Mouse (Mus musculus) bone marrow, adult 2 months (tissue): ENCODE measurements around the gene 4930544D05Rik.

Experiments used
- CTCF ChIP-seq: fragments of 200-500 bp; IDR thresholded peaks from 2 replicates; pipeline ENCODE4 v1.5.1; 2011; ENCODE audit warnings: low read length, control low read depth; ENCODE audit not compliant: control insufficient read depth, insufficient read depth
- POLR2A ChIP-seq: fragments of 200-500 bp; IDR thresholded peaks from 2 replicates; pipeline ENCODE4 v1.6.1; 2011; ENCODE audit warnings: low read depth, mild to moderate bottlenecking, control low read depth, low read length, borderline replicate concordance; ENCODE audit not compliant: control insufficient read depth

GRCm38 (mm10) chr11:70653345-70654197 is 37.9 kb downstream of the 4930544D05Rik start:
- no peak for TF ChIP-seq CTCF
- peak; percentile 37; the same call in 1 of the 2 replicates for TF ChIP-seq POLR2A
